Mouse (Mus musculus) ES-E14 (cell line): ENCODE measurements at regions not wholly inside any gene's neighbourhood (a gene's known extent, or its start where the extent isn't known, plus 50 kb on each side); places are given as distances from the start of the nearest gene placed in this dataset.

Experiments
- DNase-seq: peaks from one replicate; pipeline ENCODE4 v3.0.0-alpha.2; 2013; ENCODE audit warnings: low read depth, low spot score
- H3K27ac ChIP-seq: 2 replicates; pipeline ENCODE4 v1.5.1; 2012; ENCODE audit warnings: low read depth, mild to moderate bottlenecking, low read length, moderate library complexity, mixed read lengths; ENCODE audit not compliant: poor library complexity, insufficient read depth, severe bottlenecking
- H3K36me3 ChIP-seq: 2 replicates; pipeline ENCODE4 v1.6.1; 2012; ENCODE audit warnings: mild to moderate bottlenecking, low read length, moderate library complexity, mixed read lengths; ENCODE audit not compliant: control insufficient read depth, poor library complexity, insufficient read depth, severe bottlenecking
- H3K4me1 ChIP-seq, 2 experiments: fragments of 150-350 bp in 1 of 2; sonication (generic) in 1 of 2; 2 replicates each; pipeline ENCODE4 v1.6.1; 2012; ENCODE audit warnings: low read length in 2 of 2, mild to moderate bottlenecking in 1 of 2, mixed read lengths in 1 of 2; ENCODE audit not compliant: control insufficient read depth in 2 of 2, insufficient read depth in 2 of 2, poor library complexity in 1 of 2
- H3K4me3 ChIP-seq, 2 experiments: fragments of 150-350 bp in 1 of 2; sonication (generic) in 1 of 2; 2 replicates each; pipeline ENCODE4 v1.5.1; 2012; ENCODE audit warnings: low read length in 2 of 2, low read depth in 1 of 2, mild to moderate bottlenecking in 1 of 2, mixed read lengths in 1 of 2; ENCODE audit not compliant: insufficient read depth in 1 of 2, poor library complexity in 1 of 2, severe bottlenecking in 1 of 2
- H3K9ac ChIP-seq: 2 replicates; pipeline ENCODE4 v1.6.1; 2012; ENCODE audit warnings: low read depth, mild to moderate bottlenecking, low read length, mixed read lengths; ENCODE audit not compliant: poor library complexity, insufficient read depth, severe bottlenecking
- H3K9me3 ChIP-seq: fragments of 150-350 bp; sonication (generic); 2 replicates; pipeline ENCODE4 v1.6.1; 2012; ENCODE audit warnings: low read depth, mild to moderate bottlenecking, low read length; ENCODE audit not compliant: control insufficient read depth, insufficient read depth
- CHD2 ChIP-seq: IDR thresholded peaks from 2 replicates; pipeline ENCODE4 v1.6.1; 2014; ENCODE audit warnings: mild to moderate bottlenecking, low read depth, low read length, inconsistent platforms
- HCFC1 ChIP-seq: IDR thresholded peaks from 2 replicates; pipeline ENCODE4 v1.6.1; 2012; ENCODE audit warnings: low read length, inconsistent platforms, borderline replicate concordance; ENCODE audit not compliant: insufficient read depth
- MAFK ChIP-seq: IDR thresholded peaks from 2 replicates; pipeline ENCODE4 v1.6.1; 2014; ENCODE audit warnings: mild to moderate bottlenecking, low read depth, low read length, inconsistent platforms; ENCODE audit not compliant: insufficient read depth
- ZC3H11A ChIP-seq: IDR thresholded peaks from 2 replicates; pipeline ENCODE4 v1.6.1; 2012; ENCODE audit warnings: low read depth, mild to moderate bottlenecking, inconsistent platforms, low read length, borderline replicate concordance
- ZNF384 ChIP-seq: IDR thresholded peaks from 2 replicates; pipeline ENCODE4 v1.6.1; 2012; ENCODE audit warnings: low read depth, low read length, inconsistent platforms
- in situ Hi-C, 2 experiments: fragments of 600-800 bp; cut with MboI; formaldehyde crosslinking; loops; one replicate each; pipeline ENCODE4 v1.15.1; 2025; ENCODE audit warnings: low sequenced_read_pairs in 2 of 2, inconsistent platforms in 1 of 2; ENCODE audit not compliant: unreplicated experiment in 2 of 2

GRCm38 (mm10) chr17:69004051-69004450 lies 71.4 kb upstream of the Epb41l3 start:
- Histone ChIP-seq H3K4me3 (no peak overlapping the region), H3K9me3 (no peaks in the 10 kb centered on the region), H3K36me3 (no peaks in the 10 kb centered on the region), H3K27ac (no peak overlapping the region), H3K9ac (no peak overlapping the region), H3K4me1 (no peaks in the 10 kb centered on the region)
- in situ Hi-C loops, result no loop called here
- DNase-seq, result no peak
- TF ChIP-seq HCFC1 (no peak), MAFK (no peak), CHD2 (no peak), ZC3H11A (no peak), ZNF384 (no peak)

- peak; percentile 20 for DNase-seq
- in situ Hi-C loops, result no loop called here
- Histone ChIP-seq H3K4me1 (no peaks in the 10 kb centered on the region), H3K9me3 (no peaks in the 10 kb centered on the region), H3K4me3 (0 out of 4 replicates have a peak overlapping the region, but pooled peaks of 1 of the 2 experiments have one; percentile 14), H3K27ac (no peak overlapping the region), H3K36me3 (no peaks in the 10 kb centered on the region), H3K9ac (no peak overlapping the region)
- TF ChIP-seq ZNF384, result no peak
- TF ChIP-seq CHD2, result no peak
- TF ChIP-seq MAFK, result no peak
- TF ChIP-seq ZC3H11A, result no peak
- no peak for TF ChIP-seq HCFC1
Observed at GRCm38 (mm10) chr17:69006272-69006671, 69.2 kb upstream of the Epb41l3 start.
